Mouse (Mus musculus) myocyte (in vitro differentiated cells): ENCODE results near the gene Selenop.

ENCODE experiments used
- CEBPB ChIP-seq: IDR thresholded peaks from 2 replicates; pipeline ENCODE4 v1.6.1; 2011; ENCODE audit warnings: mild to moderate bottlenecking, moderate library complexity; ENCODE audit not compliant: poor library complexity, insufficient read depth, severe bottlenecking
- E2F4 ChIP-seq: IDR thresholded peaks from one replicate; pipeline ENCODE4 v1.6.1; 2011; ENCODE audit warnings: mild to moderate bottlenecking, control low read depth, moderate library complexity; ENCODE audit not compliant: insufficient read depth
- MAX ChIP-seq: IDR thresholded peaks from one replicate; pipeline ENCODE4 v1.6.1; 2011; ENCODE audit warnings: low read depth, mild to moderate bottlenecking, control low read depth
- POLR2A ChIP-seq: IDR thresholded peaks from one replicate; pipeline ENCODE4 v1.6.1; 2011; ENCODE audit warnings: low read depth, mild to moderate bottlenecking, control low read depth, moderate library complexity; ENCODE audit not compliant: insufficient read length

- TF ChIP-seq POLR2A (no peak), CEBPB (no peak), MAX (no peak), E2F4 (no peak)
Observed at GRCm38 (mm10) chr15:3279242-3279641, 10.9 kb downstream of the Selenop start.
